Mouse (Mus musculus) limb, embryonic 10.5 days (tissue): ENCODE results near the gene A430078G23Rik. TPM values are rescaled to one million over a fixed set of nuclear protein-coding genes. Genes with fewer than 3 reads are reported as not detected.

Source experiments
- DNase-seq: peaks from one replicate; pipeline ENCODE4 v3.0.0-alpha.2; 2017; ENCODE audit warnings: low spot score
- H3K27ac ChIP-seq: fragments of 300-500 bp; sonication (generic); 2 replicates; pipeline ENCODE4 v1.5.1; 2016; ENCODE audit warnings: mild to moderate bottlenecking
- H3K27me3 ChIP-seq: fragments of 300-500 bp; sonication (generic); 2 replicates; pipeline ENCODE4 v1.6.1; 2016; ENCODE audit warnings: low read depth, mild to moderate bottlenecking; ENCODE audit not compliant: poor library complexity, severe bottlenecking
- H3K36me3 ChIP-seq: fragments of 300-500 bp; sonication (generic); 2 replicates; pipeline ENCODE4 v1.6.1; 2016; ENCODE audit warnings: mild to moderate bottlenecking, moderate library complexity
- H3K4me1 ChIP-seq: fragments of 300-500 bp; sonication (generic); 2 replicates; pipeline ENCODE4 v1.6.1; 2016
- H3K4me3 ChIP-seq: fragments of 300-500 bp; sonication (generic); 2 replicates; pipeline ENCODE4 v1.5.1; 2016; ENCODE audit warnings: mild to moderate bottlenecking, moderate library complexity
- H3K9me3 ChIP-seq: fragments of 300-500 bp; sonication (generic); replicated peaks from 2 replicates; pipeline ENCODE4 v1.6.1; 2016; ENCODE audit warnings: mild to moderate bottlenecking
- WGBS: fragments of 180-500 bp; shearing (Covaris S2); methylation state at CpG from one replicate; pipeline ENCODE4 v1.1.7; 2016; 5-methylcytosine and 5-hydroxymethylcytosine counted together
- polyA plus RNA-seq: library from polyadenylated mRNA; unstranded; fragments of >200 nt; fragmentation: Nextera tagmentation; extraction: Ambion mirVana; gene quantifications from 2 replicates; pipeline ENCODE4 v1.2.1, GENCODE M21; 2016

Gene A430078G23Rik
- polyA plus RNA-seq, 1 experiment from 2014 or later = not detected

GRCm38 (mm10) chr8:3354443-3354812 is 1.2 kb downstream of the A430078G23Rik start:
- 85% methylated on average over 5 of the region's 5 CpGs for WGBS
- no peaks in the 10 kb centered on the region for H3K4me1 ChIP-seq
- H3K36me3 ChIP-seq = no peaks in the 10 kb centered on the region
- no peak for DNase-seq
- no peak overlapping the region for H3K4me3 ChIP-seq
- H3K9me3 ChIP-seq = no peaks in the 10 kb centered on the region
- H3K27ac ChIP-seq = no peak overlapping the region
- H3K27me3 ChIP-seq = no peaks in the 10 kb centered on the region

- 85% methylated on average over 6 of the region's 6 CpGs for WGBS
- no peaks in the 10 kb centered on the region for H3K36me3 ChIP-seq
- DNase-seq = no peak
- no peaks in the 10 kb centered on the region for H3K9me3 ChIP-seq
- no peak overlapping the region for H3K4me3 ChIP-seq
- H3K27ac ChIP-seq = no peak overlapping the region
- H3K27me3 ChIP-seq = no peaks in the 10 kb centered on the region
- H3K4me1 ChIP-seq = no peaks in the 10 kb centered on the region
Observed at GRCm38 (mm10) chr8:3355586-3355985, 2.4 kb downstream of the A430078G23Rik start.

- no peaks in the 10 kb centered on the region for H3K27me3 ChIP-seq
- WGBS = 8% methylated on average over 4 of the region's 4 CpGs
- peak; percentile 89 for DNase-seq
Observed at GRCm38 (mm10) chr8:3358060-3358459, 4.8 kb downstream of the A430078G23Rik start.

GRCm38 (mm10) chr8:3367086-3367485 is 13.9 kb downstream of the A430078G23Rik start:
- WGBS = 84% methylated on average over 5 of the region's 5 CpGs
- DNase-seq = no peak
- Histone ChIP-seq H3K9me3 (no peaks in the 10 kb centered on the region), H3K27me3 (no peaks in the 10 kb centered on the region), H3K36me3 (no peaks in the 10 kb centered on the region), H3K27ac (no peak overlapping the region), H3K4me1 (no peaks in the 10 kb centered on the region), H3K4me3 (no peak overlapping the region)

More at GRCm38 (mm10) chr8:3358060-3358459, 4.8 kb downstream of the A430078G23Rik start:
- Histone ChIP-seq H3K27ac (no peak overlapping the region), H3K36me3 (no peaks in the 10 kb centered on the region), H3K4me1 (no peaks in the 10 kb centered on the region), H3K9me3 (no peaks in the 10 kb centered on the region), H3K4me3 (no peak overlapping the region)

GRCm38 (mm10) chr8:3368091-3368490 is 14.9 kb downstream of the A430078G23Rik start:
- Histone ChIP-seq H3K4me3 (no peak overlapping the region), H3K27ac (no peak overlapping the region), H3K36me3 (no peaks in the 10 kb centered on the region), H3K27me3 (no peaks in the 10 kb centered on the region), H3K4me1 (no peaks in the 10 kb centered on the region), H3K9me3 (no peaks in the 10 kb centered on the region)
- no peak for DNase-seq
- WGBS = 94% methylated on average over 1 of the region's 1 CpGs

GRCm38 (mm10) chr8:3375748-3376147 is 22.5 kb downstream of the A430078G23Rik start:
- Histone ChIP-seq H3K27me3 (no peaks in the 10 kb centered on the region), H3K4me1 (no peaks in the 10 kb centered on the region), H3K36me3 (no peaks in the 10 kb centered on the region), H3K4me3 (no peak overlapping the region), H3K27ac (no peak overlapping the region), H3K9me3 (no peaks in the 10 kb centered on the region)
- DNase-seq = no peak

GRCm38 (mm10) chr8:3376641-3377274 is 23.5 kb downstream of the A430078G23Rik start:
- no peak overlapping the region for H3K4me3 ChIP-seq
- no peaks in the 10 kb centered on the region for H3K36me3 ChIP-seq
- WGBS = 51% methylated on average over 11 of the region's 11 CpGs
- DNase-seq = no peak
- H3K9me3 ChIP-seq = no peaks in the 10 kb centered on the region
- no peak overlapping the region for H3K27ac ChIP-seq
- no peaks in the 10 kb centered on the region for H3K4me1 ChIP-seq
- H3K27me3 ChIP-seq = no peaks in the 10 kb centered on the region

GRCm38 (mm10) chr8:3387286-3387685 is 34.1 kb downstream of the A430078G23Rik start:
- Histone ChIP-seq H3K4me3 (no peak overlapping the region), H3K4me1 (no peaks in the 10 kb centered on the region), H3K9me3 (no peaks in the 10 kb centered on the region), H3K36me3 (no peaks in the 10 kb centered on the region), H3K27me3 (no peaks in the 10 kb centered on the region), H3K27ac (0 out of 2 replicates have a peak overlapping the region, but pooled peaks have one; percentile 0)
- peak; percentile 65 for DNase-seq
- 39% methylated on average over 6 of the region's 6 CpGs for WGBS

- H3K9me3 ChIP-seq = no peaks in the 10 kb centered on the region
- H3K27ac ChIP-seq = no peak overlapping the region
- WGBS = 82% methylated on average over 9 of the region's 9 CpGs
- no peaks in the 10 kb centered on the region for H3K36me3 ChIP-seq
- H3K4me1 ChIP-seq = peaks cover 8% of the 10 kb centered on the region
- no peak overlapping the region for H3K4me3 ChIP-seq
- DNase-seq = no peak
- no peaks in the 10 kb centered on the region for H3K27me3 ChIP-seq
Observed at GRCm38 (mm10) chr8:3388591-3389338, 35.5 kb downstream of the A430078G23Rik start.

- Histone ChIP-seq H3K27ac (no peak overlapping the region), H3K4me1 (peaks cover 15% of the 10 kb centered on the region), H3K27me3 (no peaks in the 10 kb centered on the region), H3K36me3 (no peaks in the 10 kb centered on the region), H3K4me3 (no peak overlapping the region), H3K9me3 (no peaks in the 10 kb centered on the region)
- WGBS = 97% methylated on average over 1 of the region's 1 CpGs
- no peak for DNase-seq
Observed at GRCm38 (mm10) chr8:3389506-3389905, 36.3 kb downstream of the A430078G23Rik start.

GRCm38 (mm10) chr8:3392293-3392692 is 39.1 kb downstream of the A430078G23Rik start:
- peak overlapping the region; percentile 76; the same call in 1 of the 2 replicates for H3K27ac ChIP-seq
- DNase-seq = no peak
- 0 out of 2 replicates have a peak, but pooled peaks cover 3% of the 10 kb centered on the region for H3K36me3 ChIP-seq
- H3K4me1 ChIP-seq = peaks cover 21% of the 10 kb centered on the region
- no peaks in the 10 kb centered on the region for H3K9me3 ChIP-seq
- no peaks in the 10 kb centered on the region for H3K27me3 ChIP-seq
- 59% methylated on average over 4 of the region's 4 CpGs for WGBS
- H3K4me3 ChIP-seq = peak overlapping the region; percentile 70

- Histone ChIP-seq H3K27me3 (no peaks in the 10 kb centered on the region), H3K4me1 (peaks cover 21% of the 10 kb centered on the region), H3K36me3 (0 out of 2 replicates have a peak, but pooled peaks cover 9% of the 10 kb centered on the region), H3K4me3 (peak within 1 kb of the TSS; percentile 70), H3K9me3 (no peaks in the 10 kb centered on the region), H3K27ac (peak within 1 kb of the TSS; percentile 76)
- DNase-seq = peak; percentile 87
- under 1% methylated on average over 48 of the region's 48 CpGs for WGBS
Observed at GRCm38 (mm10) chr8:3392771-3393710, 39.8 kb downstream of the A430078G23Rik start, which contains the start of gene Arhgef18. Gene Arhgef18 (plus strand): TSS chr8:3393006.
